Mouse (Mus musculus): Measurements from ENCODE around the gene Phldb2. TPM values are rescaled to one million over a fixed set of nuclear protein-coding genes. Genes with fewer than 3 reads are reported as not detected.
A peak's percentile ranks its signal among the peaks of the same experiment; 100 is the strongest.

Gene Phldb2
- polyA plus RNA-seq, 1 experiment = 10.6 TPM

- no peak for DNase-seq (ENCODE audit: low read depth)
- TF ChIP-seq POLR2A (IDR thresholded peaks at IDR 0.05; ENCODE audit: borderline replicate concordance, extremely low read depth, insufficient read depth, insufficient read length, poor library complexity, severe bottlenecking) (no peak), CTCF (IDR thresholded peaks at IDR 0.05; ENCODE audit: borderline replicate concordance, extremely low read depth, insufficient read depth, insufficient read length) (no peak)
Measured at GRCm38 (mm10) chr16:45757421-45758078, 195.8 kb downstream of the Phldb2 start.

DNA sequence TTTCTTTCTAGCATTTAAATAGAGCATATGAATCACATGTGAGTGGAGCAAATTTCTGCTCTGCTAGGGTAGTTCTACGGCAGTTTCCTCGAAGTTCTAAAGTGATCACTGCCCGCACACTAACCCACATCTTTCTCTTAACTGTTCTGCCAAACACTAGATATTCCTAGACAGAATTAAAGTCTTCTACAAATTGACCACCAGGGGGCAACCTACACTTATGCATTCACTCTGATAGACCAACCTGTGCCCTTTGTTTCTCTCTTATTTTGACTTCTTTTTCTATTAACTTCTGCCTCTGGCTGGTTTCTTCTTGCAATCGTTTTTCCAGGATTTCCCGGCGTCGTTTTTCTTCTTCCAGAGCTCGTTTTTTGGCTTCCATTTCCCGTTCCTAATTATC lies 196.5 kb downstream of the Phldb2 start:
- peak; percentile 87 for DNase-seq (ENCODE audit: low read depth)
- TF ChIP-seq POLR2A (IDR thresholded peaks at IDR 0.05; ENCODE audit: borderline replicate concordance, extremely low read depth, insufficient read depth, insufficient read length, poor library complexity, severe bottlenecking) = no peak
- peak; percentile 45 for TF ChIP-seq CTCF (IDR thresholded peaks at IDR 0.05; ENCODE audit: borderline replicate concordance, extremely low read depth, insufficient read depth, insufficient read length)

DNA sequence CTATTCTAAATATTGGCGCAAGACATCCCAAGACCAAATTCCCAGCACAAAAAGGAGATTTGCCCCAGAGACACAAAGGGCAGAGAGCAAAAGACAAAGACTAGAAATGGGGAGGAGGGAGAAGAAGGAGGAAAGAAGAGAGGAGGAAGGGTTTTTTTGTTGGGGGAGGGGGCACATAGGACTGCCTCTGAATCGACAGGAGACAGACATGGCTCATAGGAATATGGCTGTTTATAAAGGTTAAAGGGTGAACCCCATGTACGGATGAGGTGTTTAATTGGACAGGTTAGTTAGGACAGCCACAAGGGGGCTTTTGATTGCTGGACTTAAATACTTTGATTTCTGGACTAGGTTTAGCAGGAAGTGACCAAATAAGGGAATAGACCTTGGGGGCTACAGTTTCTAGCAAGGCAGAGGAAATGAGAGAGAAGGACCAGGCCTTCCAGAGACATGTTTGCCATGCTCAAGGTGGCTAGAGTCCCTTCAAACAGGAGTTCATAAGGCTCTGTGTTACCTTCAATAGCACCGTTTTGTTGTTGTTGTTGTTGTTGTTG lies 209.7 kb downstream of the Phldb2 start:
- no peak for DNase-seq (ENCODE audit: low read depth)
- TF ChIP-seq CTCF (IDR thresholded peaks at IDR 0.05; ENCODE audit: borderline replicate concordance, extremely low read depth, insufficient read depth, insufficient read length) (no peak), POLR2A (IDR thresholded peaks at IDR 0.05; ENCODE audit: borderline replicate concordance, extremely low read depth, insufficient read depth, insufficient read length, poor library complexity, severe bottlenecking) (no peak)

DNA sequence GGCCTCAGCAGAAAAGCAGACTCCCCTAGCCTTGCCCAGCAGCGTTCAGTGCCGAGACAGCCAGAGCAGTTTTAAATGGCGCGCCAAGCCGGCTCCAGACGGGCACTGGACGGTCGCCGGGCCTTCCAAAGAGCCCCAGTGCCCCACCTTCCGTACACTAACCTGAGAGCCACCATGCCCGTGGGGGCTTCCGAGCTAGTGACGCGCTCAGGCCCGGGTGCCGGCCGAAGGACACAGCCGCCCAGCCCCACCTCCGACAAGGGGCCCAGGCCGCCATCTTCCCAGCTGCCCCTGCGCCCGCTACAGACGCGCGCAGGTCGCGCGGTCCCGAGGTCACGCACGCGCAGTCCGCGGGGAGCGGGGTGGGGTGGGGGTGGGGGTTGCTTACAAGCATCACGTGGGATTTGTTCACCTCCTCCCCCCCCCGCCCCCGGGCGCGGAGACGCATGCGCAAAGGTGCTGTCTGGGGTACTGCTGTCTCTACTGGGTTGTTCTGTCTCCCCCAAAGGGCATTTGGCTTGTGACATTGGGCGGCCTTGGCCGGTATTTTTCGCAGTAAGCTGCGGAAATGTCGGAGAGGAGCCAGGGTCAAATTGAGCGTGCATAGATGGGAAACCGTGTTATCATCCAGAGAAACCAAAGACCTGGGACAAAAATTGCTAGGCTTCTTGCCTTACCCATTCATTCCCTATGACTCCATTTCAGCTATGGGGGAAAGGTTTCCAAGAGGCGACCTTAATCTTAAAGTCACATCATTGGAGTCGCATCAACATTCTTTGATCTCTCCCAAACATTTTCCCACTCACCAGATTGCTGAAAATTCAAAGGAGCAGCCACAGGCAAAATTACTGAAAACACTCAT lies 210.6 kb downstream of the Phldb2 start, which contains the start of gene Abhd10:
Gene Abhd10, minus strand, starts transcription at position 341 of the 862 bp plus-strand sequence.
- DNase-seq (ENCODE audit: low read depth) = peak; percentile 98
- TF ChIP-seq CTCF (IDR thresholded peaks at IDR 0.05; ENCODE audit: borderline replicate concordance, extremely low read depth, insufficient read depth, insufficient read length) (no peak), POLR2A (IDR thresholded peaks at IDR 0.05; ENCODE audit: borderline replicate concordance, extremely low read depth, insufficient read depth, insufficient read length, poor library complexity, severe bottlenecking) (peak; percentile 94)

DNA sequence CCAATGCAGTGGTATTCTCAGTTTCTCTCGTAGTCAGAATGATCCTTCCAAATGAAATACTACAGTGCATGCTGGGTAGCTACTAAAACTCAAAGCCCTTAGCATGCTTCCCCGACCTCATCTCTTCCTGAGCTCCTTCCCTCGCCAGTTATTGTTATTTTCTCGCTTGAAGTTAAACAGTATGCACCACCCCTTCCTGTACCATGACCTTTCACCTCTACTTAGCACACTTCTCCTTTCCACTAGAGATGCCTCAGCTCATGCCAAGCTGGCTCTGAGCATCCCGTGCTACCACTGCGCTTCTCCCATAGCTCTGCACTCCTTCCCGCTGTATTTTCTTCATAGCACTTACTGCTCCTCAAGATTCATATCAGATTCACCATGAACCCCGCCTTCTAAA lies 215.5 kb downstream of the Phldb2 start:
- no peak for DNase-seq (ENCODE audit: low read depth)
- TF ChIP-seq POLR2A (IDR thresholded peaks at IDR 0.05; ENCODE audit: borderline replicate concordance, extremely low read depth, insufficient read depth, insufficient read length, poor library complexity, severe bottlenecking) = no peak
- TF ChIP-seq CTCF (IDR thresholded peaks at IDR 0.05; ENCODE audit: borderline replicate concordance, extremely low read depth, insufficient read depth, insufficient read length) = no peak

- DNase-seq (ENCODE audit: low read depth) = no peak
- TF ChIP-seq CTCF (IDR thresholded peaks at IDR 0.05; ENCODE audit: borderline replicate concordance, extremely low read depth, insufficient read depth, insufficient read length) = no peak
- no peak for TF ChIP-seq POLR2A (IDR thresholded peaks at IDR 0.05; ENCODE audit: borderline replicate concordance, extremely low read depth, insufficient read depth, insufficient read length, poor library complexity, severe bottlenecking)
Measured at GRCm38 (mm10) chr16:45736724-45737123, 216.7 kb downstream of the Phldb2 start.

DNA sequence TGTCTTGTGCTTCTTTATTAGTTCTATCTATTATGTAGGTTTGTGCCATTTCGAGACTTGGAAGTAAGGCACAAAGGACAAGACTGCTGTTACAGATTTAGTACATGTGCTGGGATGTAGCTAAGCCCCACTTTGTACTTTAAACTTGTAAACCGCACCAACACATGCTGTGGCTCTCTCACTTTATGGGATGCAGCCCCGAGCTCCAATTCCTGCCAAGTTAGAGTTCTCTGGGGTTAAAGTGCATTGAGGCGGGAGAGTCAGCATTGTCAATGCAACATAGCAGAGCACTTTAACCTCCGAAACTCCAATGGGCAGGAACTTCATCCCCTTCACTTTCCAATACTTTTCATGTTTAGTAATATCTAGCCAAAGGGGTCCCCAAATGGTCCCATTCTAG lies 224.2 kb downstream of the Phldb2 start:
- TF ChIP-seq CTCF (IDR thresholded peaks at IDR 0.05; ENCODE audit: borderline replicate concordance, extremely low read depth, insufficient read depth, insufficient read length) = no peak
- no peak for TF ChIP-seq POLR2A (IDR thresholded peaks at IDR 0.05; ENCODE audit: borderline replicate concordance, extremely low read depth, insufficient read depth, insufficient read length, poor library complexity, severe bottlenecking)
- no peak for DNase-seq (ENCODE audit: low read depth)

DNA sequence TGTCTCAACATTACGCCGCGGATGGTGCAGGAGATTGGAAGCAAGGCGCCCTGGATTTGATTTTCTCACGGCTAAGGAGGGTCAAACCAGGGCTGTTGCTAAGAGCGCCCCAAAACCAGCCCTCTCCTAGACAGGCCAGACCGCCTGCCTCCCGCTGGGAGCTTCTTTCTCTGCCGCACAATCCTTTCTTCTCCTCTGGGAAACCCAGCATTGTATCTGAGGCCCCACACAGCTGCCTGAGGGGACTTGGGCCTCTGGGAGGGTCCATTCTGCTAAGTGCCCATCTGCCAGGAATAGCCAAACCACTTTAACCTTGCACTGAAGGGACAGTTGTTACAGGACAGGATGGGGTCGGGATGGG lies 228.7 kb downstream of the Phldb2 start:
- no peak for DNase-seq (ENCODE audit: low read depth)
- TF ChIP-seq CTCF (IDR thresholded peaks at IDR 0.05; ENCODE audit: borderline replicate concordance, extremely low read depth, insufficient read depth, insufficient read length) = no peak
- peak; percentile 5; the same call in 1 of the 2 replicates for TF ChIP-seq POLR2A (IDR thresholded peaks at IDR 0.05; ENCODE audit: borderline replicate concordance, extremely low read depth, insufficient read depth, insufficient read length, poor library complexity, severe bottlenecking)

GRCm38 (mm10) chr16:45724061-45724741 lies 229.2 kb downstream of the Phldb2 start, which contains the start of gene Tagln3:
Gene Tagln3 (minus strand): TSS chr16:45724608.
- TF ChIP-seq CTCF (IDR thresholded peaks at IDR 0.05; ENCODE audit: borderline replicate concordance, extremely low read depth, insufficient read depth, insufficient read length) = no peak
- TF ChIP-seq POLR2A (IDR thresholded peaks at IDR 0.05; ENCODE audit: borderline replicate concordance, extremely low read depth, insufficient read depth, insufficient read length, poor library complexity, severe bottlenecking) = peak; percentile 36; the same call in 1 of the 2 replicates
- peak; percentile 93 for DNase-seq (ENCODE audit: low read depth)

DNA sequence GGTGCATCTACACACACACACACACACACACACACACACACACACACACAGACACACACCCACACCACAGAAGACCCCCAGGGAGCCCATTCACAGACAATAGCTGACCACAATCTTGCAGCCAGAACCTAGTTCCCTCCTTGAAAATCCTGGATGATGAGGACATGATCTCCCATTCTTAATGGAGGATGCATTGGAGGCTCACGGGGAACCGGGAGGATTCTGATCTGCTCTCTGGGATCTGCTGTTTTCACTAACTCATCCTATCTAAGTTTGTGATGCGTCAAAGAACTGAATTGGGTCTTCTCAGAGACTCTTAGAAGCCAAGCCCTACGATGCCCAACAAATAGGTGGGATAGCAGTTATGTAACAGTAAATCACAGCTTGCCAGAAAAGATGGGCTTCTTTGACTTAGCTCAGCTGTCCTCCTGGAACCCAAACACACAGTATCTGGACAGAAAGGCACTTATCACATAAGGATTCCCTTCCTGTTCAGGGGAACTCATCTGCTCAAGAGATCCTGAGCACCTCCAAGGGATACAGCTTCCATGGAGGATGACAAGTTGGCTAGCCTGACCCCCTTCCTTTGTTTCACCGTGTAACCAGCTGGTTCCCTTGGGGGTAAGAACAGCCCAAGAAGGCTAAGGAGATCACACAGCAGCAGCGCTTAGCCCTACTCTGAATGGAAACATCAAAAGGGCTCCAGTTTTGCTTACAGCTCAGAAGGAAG lies 230.1 kb downstream of the Phldb2 start:
- DNase-seq (ENCODE audit: low read depth) = peak; percentile 78
- TF ChIP-seq POLR2A (IDR thresholded peaks at IDR 0.05; ENCODE audit: borderline replicate concordance, extremely low read depth, insufficient read depth, insufficient read length, poor library complexity, severe bottlenecking) (no peak), CTCF (IDR thresholded peaks at IDR 0.05; ENCODE audit: borderline replicate concordance, extremely low read depth, insufficient read depth, insufficient read length) (no peak)
